Mouse (Mus musculus) CH12F3 (cell line): Measurements from ENCODE around the gene Rbbp8nl.

ENCODE experiments used
- in situ Hi-C: fragments of 300-500 bp; cut with MboI; formaldehyde crosslinking; loops from 2 replicates; pipeline ENCODE4 v1.14.3; 2020; ENCODE audit warnings: low sequenced_read_pairs

The Rbbp8nl gene

GRCm38 (mm10) chr2:180233101-180233904, 56.4 kb downstream of the Rbbp8nl start:
- in situ Hi-C loops = no loop called here

GRCm38 (mm10) chr2:180230482-180230881, 59.2 kb downstream of the Rbbp8nl start:
- in situ Hi-C loops = no loop called here

GRCm38 (mm10) chr2:180229129-180229528, 60.5 kb downstream of the Rbbp8nl start:
- in situ Hi-C loops = no loop called here

GRCm38 (mm10) chr2:180228592-180228991, 61.1 kb downstream of the Rbbp8nl start:
- in situ Hi-C loops = no loop called here

- in situ Hi-C loops = no loop called here
Measured at GRCm38 (mm10) chr2:180228060-180228458, 61.6 kb downstream of the Rbbp8nl start.
